Mouse (Mus musculus) lung, adult 2 months (tissue): ENCODE data around the gene Vwa3a.

Source experiments
- CTCF ChIP-seq: fragments of 200-500 bp; IDR thresholded peaks from 2 replicates; pipeline ENCODE4 v1.5.1; 2011; ENCODE audit warnings: mild to moderate bottlenecking, low read length, control low read depth; ENCODE audit not compliant: insufficient read depth
- POLR2A ChIP-seq: fragments of 200-500 bp; IDR thresholded peaks from 2 replicates; pipeline ENCODE4 v1.6.1; 2011; ENCODE audit warnings: low read depth, mild to moderate bottlenecking, control low read depth, low read length, borderline replicate concordance; ENCODE audit errors: extremely low read depth

- TF ChIP-seq CTCF (no peak), POLR2A (no peak)
Measured at GRCm38 (mm10) chr7:120839786-120840185, 100.7 kb downstream of the Vwa3a start.
